Mouse (Mus musculus): ENCODE results near the gene Gm21721. TPM values are rescaled to one million over a fixed set of nuclear protein-coding genes. Genes with fewer than 3 reads are reported as not detected.
"Not testable (repeated sequence)": the region's sequence is repeated elsewhere in the genome, so short reads cannot be mapped to it uniquely, and the experiment has no call there.

The Gm21721 gene
- not detected in 2 replicates for polyA plus RNA-seq (2014; fragmentation: Nextera tagmentation; extraction: Ambion mirVana)

DNA sequence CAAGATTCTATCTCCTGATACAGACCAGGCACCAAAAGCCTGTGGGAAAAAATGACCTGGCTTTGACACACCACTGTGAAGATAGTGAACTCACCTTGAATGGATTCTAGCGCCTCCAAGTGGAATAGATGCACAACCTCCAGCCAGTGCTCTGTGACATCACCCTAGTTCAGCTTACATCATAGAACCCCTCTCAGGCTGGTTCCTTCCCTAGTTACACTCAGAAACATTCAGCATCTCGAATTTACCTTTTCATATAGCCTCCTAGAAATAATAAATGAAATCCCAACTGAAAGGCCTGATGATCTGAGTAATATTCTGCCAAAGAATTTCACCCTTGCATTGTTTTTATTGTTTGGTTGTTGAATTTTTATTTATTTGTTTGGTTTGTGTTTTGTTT, at the start of gene Gm21721:
Gm21721 (minus strand) TSS at position 101 of the 400 bp plus-strand sequence.
- not testable (repeated sequence) for H3K27me3 ChIP-seq (replicated peaks; ENCODE audit: control insufficient read depth, insufficient read depth, low read length); H3K4me2 ChIP-seq; ATAC-seq (replicated peaks; ENCODE audit: low FRiP score); DNase-seq (ENCODE audit: low spot score); H3K4me3 ChIP-seq (ENCODE audit: low read depth, low read length); H3K9ac ChIP-seq (ENCODE audit: low read depth, low read length); H3K36me3 ChIP-seq (ENCODE audit: control insufficient read depth, insufficient read depth, low read length); H3K4me1 ChIP-seq (replicated peaks; ENCODE audit: control insufficient read depth, insufficient read depth, low read length); H3K27ac ChIP-seq (ENCODE audit: low read depth, low read length); H3K9me3 ChIP-seq (ENCODE audit: control insufficient read depth, low read length)
- no CpG with 5 or more reads among the region's 2 CpGs for WGBS

Other genes starting within 250 kb of the Gm21721 start
- not detected in 2 replicates for gene Gm21292, start 68.3 kb downstream of the Gm21721 start, polyA plus RNA-seq (2014; fragmentation: Nextera tagmentation; extraction: Ambion mirVana)
- gene Gm21812, start 145.0 kb upstream of the Gm21721 start, polyA plus RNA-seq (2014; fragmentation: Nextera tagmentation; extraction: Ambion mirVana): not detected in 2 replicates
- not detected in 2 replicates for gene Gm21874, start 214.0 kb upstream of the Gm21721 start, polyA plus RNA-seq (2014; fragmentation: Nextera tagmentation; extraction: Ambion mirVana)